Mouse (Mus musculus) frontal cortex, adult (tissue): ENCODE measurements around the gene C130032M10Rik.
"Not testable (repeated sequence)": the region's sequence is repeated elsewhere in the genome, so short reads cannot be mapped to it uniquely, and the experiment has no call there.

Source experiments
- ATAC-seq: cut with Nextera tagmentation; 2 replicates; pipeline ENCODE4 v1.9.2; 2017; ENCODE audit warnings: mild to moderate bottlenecking, moderate library complexity, mixed read lengths; ENCODE audit not compliant: low TSS enrichment

The C130032M10Rik gene

DNA sequence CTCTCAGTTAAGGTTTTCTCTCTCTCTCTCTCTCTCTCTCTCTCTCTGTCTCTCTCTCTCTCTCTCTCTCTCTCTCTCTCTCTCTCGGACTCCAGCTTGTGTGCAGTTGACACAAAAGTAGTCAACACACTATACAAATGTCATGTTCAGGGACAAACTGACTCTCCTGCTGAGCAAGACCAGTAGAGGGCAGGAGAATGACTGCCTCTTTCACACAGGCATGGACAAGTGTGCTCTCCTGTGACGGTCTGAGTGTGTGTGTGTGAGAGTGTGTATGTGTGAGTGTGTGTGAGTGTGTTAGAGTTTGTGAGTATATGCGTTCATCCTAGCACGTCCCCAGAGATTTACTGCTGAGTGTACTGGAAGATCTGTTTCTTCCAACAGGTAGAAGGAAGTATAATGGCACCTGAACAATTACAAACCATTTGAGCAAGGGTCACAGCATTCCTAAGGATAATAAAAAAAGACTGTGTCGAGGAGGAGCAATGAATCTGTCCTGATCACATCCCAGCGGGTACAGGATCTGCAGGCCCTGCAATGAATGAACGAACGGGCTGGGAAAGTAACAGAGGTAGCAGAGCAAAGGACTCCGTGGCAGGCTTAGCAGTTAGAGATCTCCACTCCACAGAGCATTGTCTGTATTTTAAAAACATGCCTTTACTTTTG is 3.4 kb downstream of the C130032M10Rik start:
- ATAC-seq: no peak

DNA sequence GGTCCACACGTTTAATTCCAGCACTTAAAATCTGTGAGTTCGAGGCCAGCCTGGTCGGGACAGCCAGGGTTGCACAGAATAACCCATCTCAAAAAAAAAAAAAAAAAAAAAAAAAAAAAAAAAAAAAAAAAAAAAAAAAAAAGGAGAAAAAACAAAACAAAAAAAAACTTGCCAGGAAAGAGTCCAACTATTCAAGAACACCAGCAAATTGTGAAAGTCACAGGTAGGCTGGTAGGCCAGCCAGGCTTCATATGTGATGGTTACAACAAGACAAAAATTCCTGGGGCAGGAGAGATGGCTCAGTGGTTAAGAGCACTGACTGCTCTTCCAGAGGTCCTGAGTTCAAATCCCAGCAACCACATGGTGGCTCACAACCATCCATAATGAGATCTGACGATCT is 5.0 kb downstream of the C130032M10Rik start:
- not testable (repeated sequence) for ATAC-seq

DNA sequence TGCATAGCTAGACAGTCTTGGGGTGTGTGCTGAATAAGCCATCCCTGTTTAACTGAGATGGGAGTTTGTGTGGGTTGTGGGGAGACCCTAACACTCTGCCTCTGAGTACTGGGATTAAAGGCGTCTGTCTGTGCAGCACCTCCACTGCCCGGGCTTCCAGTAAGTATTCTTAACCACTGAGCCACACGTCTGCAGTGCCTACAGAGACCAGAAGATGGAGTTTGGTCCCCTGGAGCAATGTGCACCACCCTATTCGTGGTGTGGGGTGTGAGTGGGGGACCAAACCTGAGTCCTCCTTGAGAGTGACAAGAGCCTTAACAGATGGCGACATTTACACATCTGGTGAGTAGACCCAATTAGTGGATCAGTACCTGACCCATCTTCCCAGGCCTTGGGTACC is 6.5 kb downstream of the C130032M10Rik start:
- ATAC-seq: no peak

DNA sequence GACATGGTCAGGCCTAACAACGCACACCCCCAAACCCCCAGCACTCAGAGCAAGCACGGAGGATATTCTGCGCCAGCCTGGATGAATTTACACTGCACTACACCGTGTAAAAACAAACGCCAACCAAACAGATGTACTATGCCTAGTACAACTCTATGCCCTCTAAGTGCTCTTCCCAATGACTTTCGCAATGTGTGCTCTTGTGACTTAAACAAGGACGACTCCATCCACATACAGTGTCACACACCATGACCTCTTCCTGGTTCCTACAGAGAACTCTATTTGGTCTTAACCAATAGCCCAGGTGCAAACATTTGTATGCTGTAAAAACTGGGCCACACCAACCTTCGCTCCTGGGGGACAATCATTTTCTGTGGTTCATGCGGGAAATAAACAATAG is 7.0 kb downstream of the C130032M10Rik start:
- ATAC-seq: no peak

DNA sequence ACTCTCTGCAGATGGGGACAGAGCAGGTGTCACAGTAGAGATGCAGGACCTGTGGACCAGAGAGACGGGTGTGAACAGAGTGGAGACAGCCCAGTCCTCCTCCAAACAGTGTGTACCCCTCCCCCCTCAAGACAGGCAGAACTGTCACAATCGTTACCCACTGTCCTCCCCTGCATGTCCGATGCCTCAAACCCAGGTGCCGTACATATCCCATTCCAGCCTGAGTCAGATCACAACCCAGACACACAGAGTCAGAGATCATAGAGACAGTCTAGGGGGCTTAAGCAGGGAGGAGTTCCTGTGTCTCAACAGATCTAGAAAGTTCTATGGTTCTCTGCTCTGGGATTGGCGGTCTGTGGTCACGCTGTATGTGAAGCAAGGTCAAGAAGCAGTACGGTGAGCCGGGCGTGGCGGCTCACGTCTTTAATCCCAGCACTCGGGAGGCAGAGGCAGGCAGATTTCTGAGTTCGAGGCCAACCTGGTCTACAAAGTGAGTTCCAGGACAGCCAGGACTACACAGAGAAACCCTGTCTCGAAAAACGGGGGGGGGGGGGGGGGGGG is 9.7 kb downstream of the C130032M10Rik start:
- ATAC-seq: no peak

DNA sequence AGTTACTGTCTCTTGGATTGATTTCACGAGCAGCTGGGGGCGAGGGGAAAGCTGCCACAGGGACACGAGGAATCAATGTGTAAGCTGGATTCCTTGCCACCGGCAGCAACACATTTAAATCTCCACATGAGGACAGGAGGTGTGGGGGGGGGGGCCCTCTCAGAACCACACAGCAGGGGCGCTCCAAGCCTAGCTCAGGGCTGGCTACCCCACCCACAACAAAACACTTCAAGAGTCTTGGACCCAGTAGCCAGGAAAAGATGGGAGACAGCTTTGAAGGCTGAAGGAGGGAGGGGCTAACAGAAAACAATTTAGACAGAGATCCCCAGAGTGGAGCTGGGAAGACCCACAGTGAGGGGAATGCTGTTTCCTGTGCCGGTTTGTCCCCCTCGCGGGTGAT is 10.4 kb downstream of the C130032M10Rik start:
- ATAC-seq: no peak

DNA sequence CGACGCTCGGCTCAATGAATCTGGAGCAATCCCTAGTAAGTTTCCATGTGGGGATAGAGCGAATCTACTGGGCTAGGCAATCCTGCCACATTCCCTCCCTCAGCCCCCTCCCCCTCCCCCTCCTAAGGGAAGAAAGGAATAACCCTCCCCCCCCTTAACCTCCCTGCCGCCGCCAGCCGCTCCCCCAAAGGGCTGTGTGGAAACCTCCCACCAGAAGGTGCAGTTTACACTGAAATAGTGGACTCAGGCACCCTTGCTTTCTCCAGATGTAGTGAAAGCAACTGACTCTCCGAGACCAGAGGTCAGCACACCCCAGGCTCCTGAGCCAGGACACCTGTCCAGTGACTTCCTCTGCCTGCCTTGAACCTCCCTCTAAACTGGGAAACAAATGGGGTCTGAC is 11.1 kb downstream of the C130032M10Rik start:
- ATAC-seq: no peak

DNA sequence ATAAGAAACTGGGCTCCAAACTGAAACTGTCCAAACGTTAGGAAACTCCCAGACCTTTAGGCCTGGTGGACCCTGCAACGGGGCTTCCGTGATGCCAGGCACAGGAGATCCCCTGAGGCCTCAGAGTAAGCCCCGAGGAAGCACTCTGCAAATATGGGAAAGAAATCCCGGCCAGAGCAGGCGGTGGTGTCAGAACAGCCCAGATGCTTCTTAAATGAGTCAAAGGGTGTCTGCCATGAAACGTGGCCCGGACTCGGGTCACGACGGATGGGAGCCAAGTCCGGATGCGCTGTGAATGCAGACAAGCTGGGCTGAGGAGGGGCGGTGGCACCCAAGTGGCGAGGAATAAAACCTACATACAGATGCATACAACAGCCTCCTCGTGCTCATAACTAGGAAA is 11.6 kb downstream of the C130032M10Rik start:
- ATAC-seq: no peak

DNA sequence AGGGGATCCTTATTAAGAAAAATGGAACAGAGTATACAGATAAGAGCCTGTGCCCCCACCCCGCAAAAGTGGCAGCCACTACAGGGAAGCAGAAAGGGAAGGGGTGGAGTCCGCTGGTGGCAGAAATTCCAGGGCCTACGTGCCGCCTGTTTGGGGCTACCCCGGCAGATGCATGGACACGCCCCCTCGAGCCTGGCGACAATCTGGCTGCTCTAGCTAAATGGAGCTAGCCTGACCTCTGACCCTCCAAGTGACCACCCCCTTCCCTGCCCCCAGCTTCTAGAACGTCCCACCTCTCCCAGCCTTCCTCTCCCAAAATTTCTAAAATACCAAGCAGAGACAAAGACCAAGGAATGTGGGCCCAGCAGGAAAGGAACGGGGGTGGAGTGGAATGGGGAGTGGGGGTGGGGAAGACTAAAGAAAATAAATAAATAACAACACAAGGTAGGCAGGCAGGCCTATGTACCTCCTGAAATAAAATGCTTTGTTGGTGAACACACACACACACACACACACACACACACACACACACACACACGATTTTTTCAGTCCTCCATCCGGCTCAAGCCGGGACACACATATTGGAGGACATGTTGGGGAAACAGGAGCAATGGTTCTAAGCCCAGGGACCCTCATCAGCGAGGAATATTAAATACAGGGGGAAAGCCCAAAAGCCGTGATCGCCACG is 12.6 kb downstream of the C130032M10Rik start:
- no peak for ATAC-seq

DNA sequence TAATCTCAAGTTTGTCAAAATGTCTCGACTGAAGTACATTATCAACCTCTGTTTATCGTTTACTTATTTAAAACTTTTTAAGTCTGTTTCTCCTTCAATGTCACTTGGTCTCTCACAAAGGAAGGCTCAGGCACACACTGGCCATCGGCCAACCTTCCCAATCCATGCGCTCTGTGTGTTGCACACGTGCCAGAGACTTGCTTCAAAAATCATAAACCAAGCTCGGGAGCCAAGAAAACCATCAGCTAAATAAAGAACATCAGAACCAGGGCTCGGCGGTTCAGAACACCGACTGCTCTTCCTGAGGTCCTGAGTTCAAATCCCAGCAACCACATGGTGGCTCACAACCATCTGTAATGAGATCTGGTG is 13.2 kb downstream of the C130032M10Rik start:
- no peak for ATAC-seq

DNA sequence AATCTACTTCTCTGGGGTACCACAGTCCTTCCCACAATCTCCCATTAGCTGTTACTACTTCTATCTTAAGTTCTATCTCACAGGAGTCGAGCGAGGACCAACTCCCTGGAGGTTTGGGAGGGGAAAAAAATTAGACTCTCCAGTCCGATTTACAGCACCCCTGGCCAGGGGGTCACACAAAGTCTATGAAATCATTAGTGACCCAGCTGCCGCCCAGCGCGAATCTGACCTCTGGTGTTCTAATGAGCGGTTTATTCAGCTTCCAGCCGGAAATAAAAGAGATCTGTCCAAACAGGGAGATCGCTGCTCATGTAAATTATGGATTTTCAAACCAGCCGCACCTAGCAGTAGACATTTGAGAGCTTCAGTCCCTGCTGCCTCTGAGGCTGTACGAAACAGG is 15.8 kb downstream of the C130032M10Rik start:
- ATAC-seq: no peak

DNA sequence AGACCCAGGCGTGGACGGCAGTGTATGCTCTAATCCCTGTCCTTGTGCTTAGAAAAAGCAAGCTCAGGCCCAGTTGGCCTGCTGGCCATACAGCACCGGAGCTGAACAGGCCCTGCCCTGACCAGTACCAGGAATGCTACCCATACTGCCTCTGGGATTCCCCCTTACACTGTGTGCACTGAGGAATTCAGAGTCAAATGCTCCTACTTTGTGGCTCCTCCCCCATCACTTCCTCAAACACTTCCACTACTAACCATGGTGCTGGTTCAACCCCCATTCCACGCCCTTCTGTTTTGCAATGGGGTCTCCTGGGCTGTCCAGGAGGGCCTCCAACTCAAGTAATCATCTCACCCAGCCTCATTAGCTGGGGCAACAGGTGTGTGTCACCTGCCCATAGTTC is 18.4 kb downstream of the C130032M10Rik start:
- no peak for ATAC-seq

DNA sequence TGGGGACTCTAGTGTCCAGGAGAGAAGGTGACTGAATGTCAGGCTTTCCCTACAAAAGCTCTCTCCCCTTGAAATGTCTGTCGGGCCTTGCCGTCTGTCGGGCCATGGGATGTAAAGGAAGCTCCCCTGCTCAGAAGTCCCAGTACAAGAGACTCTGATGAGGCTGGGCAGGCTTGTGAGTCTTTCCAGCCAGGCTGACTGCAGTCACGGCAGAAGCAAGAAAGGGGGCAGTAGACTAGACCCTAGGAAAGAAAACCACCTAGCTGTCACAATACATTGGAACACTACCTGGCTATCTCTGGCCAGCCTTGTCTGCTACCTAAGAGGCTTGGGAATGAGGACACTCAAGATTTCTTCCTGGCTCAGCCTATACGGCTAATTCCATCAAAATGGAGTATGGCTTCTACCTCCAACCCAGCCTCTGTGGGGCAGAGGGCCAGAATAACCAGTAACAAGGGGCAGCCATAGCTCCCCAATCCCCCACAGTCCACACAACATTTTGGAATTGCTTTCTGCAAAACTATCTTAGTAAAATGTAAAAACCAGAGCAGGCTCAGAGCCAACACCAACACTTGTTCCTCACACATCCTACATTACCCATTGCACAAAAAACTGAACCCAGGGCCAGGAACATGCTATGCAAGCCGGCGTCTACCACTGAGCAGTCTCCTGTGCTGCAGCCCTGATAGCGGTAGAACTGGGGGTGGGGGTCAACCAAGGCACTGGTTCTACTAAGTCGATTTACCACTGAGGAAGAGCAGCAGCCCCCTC is 19.4 kb downstream of the C130032M10Rik start:
- ATAC-seq: peak; percentile 74

DNA sequence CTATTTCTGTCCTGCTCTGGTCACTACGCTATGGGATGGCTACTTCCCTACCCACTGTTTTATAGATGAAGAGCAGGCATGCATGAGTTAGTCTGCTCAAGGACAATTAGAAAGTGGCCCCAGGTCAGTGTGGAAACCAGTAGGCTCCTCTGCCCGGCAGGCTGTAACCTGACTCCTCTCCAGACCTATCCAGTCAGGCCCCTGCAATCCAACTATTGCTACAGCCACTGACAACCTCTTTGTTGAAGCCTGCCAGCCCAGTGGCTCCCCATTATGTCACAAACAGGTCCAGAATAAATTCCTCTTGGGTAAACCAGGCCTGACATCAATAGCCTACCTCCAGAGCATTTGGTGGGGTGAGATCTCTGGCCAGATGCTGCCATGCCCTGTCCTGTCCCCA is 21.1 kb downstream of the C130032M10Rik start:
- ATAC-seq: no peak

DNA sequence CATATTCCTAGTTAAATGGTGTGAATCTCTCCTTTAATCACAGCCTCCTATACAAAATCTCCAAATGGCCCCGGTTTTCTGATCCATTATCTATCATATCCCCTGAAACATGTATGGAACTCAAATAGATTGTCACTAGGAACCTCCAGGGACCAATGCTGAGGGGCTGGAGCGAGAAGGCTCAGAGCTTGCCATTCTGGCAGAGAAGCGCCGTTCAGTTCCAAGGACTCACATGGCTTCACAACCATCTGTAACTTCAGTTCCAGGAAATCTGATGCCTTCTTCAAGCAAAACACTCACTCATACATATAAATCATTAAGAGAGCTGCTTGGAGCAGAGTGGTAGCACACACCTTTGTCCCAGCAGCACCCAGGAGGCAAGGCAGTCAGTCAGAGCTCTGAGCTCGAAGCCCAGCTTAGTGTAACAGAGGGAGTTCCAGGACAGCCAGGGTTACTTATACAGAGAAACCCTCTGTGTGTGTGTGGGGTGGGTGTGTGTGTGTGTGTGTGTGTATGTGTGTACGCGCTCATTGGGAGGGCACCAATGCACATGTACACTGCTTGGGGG is 23.6 kb downstream of the C130032M10Rik start:
- no peak for ATAC-seq

DNA sequence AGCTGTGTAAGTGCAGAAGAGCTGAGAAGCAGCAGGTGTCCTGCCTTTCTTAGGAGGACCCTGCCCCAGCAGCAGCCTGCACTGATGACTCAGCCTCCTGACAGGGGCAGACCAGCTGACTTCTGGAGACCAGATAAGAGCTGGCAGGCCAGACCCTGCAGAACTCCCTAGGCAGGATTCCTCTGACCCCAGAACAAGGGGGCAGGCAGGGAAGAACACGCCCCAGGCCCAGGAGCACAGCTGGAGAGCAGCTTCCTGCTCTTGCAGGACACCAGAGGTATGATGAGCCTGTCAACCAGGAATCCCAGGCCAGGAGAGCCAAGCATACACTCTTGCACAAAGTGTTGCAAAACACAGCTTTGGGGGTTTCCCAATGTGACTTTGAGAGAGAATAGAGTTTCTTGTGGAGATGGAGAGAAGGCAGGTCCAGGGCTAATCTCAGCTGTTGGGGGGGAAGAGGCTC is 25.8 kb downstream of the C130032M10Rik start:
- no peak for ATAC-seq

DNA sequence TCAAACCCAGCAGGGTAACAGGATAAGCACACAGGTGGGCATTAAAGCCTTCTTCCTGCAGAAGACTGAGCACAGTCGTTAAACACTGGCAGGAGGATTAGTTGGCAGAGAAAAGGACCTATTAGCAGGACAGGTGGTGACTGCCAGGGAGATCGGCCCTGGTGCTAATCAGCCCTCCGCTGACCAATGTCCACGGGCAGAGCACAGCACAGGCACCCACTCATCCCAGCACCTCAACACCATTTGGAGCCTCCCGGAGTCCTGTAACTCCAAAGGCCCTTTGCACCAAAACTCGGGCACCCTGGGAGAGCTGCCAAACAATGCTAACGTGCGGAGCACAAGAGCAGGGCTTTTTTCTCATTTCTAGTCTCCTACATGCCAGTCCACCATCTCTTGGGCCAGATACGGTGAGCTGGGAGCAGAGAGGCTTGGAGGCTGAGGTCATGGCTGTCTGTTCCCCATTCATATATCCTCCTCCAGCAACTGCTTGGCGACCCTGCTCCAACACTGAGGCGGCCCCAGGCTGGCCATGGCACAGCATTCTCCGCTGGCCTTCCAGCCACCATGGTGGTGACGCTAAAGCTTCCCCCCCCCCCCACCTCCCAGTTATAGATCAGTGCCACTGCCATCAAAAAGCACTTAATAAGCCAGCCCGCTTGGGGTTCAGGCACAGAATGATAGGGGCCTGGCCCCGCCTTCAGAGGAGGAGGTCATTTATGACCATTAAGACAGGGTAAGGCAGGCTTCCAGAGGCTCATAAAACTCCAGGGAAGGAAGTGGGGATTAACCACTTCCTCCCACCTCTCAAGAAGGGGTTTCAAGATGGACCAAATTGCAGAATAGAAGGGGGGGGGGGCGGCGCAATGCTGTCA is 28.6 kb downstream of the C130032M10Rik start:
- no peak for ATAC-seq

DNA sequence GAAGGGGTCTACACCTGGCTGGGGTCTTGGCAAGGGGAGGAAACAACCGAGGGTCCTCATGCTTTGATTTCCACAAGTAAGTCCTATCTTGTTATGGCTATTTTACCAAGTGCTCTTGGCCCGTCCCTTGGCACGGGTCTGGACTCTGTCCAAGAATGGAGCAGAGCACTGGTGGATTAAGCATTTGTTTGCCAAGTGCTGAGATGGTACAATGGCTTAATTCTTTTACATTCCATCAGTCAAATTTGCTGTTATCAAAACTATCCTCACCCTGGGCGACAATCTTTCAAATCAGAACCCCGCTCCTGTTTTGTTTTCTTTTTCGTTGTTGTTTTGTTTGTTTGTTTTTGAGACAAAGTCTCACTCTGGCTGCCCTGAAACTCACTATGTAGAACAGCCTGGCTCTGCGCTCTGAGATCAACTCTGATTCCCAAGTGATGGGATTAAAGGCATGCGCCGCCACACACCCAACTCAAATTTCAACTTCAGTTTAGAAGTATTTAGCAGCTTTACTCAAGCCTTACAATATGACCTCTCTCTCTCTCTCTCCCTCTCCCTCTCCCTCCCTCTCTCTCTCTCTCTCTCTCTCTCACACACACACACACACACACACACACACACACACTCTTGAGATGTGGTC is 29.4 kb downstream of the C130032M10Rik start:
- ATAC-seq: no peak

DNA sequence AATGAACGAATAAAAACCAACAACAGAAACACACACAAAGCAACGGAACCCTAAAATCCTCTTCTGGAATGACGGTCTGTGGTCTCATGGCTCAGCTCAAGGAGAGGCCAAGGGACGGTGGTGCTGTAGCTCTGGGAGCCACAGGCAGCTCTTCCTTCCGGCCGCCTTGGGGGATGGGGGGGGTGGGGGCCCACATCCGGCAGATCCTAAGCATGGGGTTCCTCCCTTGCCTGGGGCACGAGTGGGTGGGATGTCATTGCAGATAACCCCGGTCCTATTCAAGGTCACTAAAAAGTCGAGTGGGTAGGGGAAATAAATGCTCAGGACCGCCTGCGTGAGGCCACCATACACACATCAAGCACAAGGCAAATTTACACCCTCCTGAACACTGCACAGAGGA is 31.3 kb downstream of the C130032M10Rik start:
- no peak for ATAC-seq

DNA sequence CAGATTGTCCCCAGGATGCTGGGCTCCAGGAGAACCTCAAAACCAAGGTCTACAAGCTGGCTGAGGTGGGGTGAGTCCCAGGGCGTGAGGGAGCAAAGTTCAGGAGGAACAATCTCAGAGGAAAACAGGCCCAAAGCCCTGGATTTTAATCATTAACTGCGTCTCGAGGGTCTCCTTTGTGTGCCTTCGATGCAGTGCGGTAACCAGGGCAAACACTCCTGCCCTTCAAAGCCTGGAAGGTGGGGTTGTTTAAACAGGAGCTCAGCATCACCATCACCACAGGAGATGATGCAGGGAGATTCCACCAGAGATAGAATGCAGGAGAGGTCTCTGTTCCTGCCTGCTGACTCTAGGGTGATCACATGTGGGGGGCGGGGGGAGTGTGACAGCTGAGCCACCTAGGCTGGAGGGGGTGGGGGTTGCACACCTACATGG is 32.2 kb downstream of the C130032M10Rik start:
- no peak for ATAC-seq

DNA sequence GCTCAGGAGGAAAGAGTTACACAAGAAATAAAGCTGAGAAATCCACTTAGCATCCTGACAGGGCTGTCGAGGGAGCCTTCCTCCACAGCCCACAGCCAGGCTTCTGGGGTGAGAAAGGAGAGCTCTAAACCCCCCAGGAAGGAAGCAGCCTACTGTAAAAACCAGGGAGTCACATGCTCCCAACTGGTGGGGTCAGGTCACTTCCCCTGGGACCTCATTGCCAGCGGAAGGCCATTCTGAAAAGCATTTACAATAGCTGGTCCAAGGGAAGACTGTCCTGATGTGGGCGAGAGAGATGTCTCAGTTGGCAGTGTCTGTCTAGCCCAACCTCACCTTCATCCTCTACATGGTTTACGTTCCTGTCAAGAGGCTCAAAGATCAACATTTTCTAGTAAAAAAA is 33.0 kb downstream of the C130032M10Rik start:
- no peak for ATAC-seq
